Mouse (Mus musculus) C2C12 (cell line): ENCODE data around the gene Pax3.

Experiments
- CEBPB ChIP-seq: IDR thresholded peaks from one replicate; pipeline ENCODE4 v1.6.1; 2011; ENCODE audit warnings: low read depth, mild to moderate bottlenecking, control low read depth, moderate library complexity
- CTCF ChIP-seq: IDR thresholded peaks from one replicate; pipeline ENCODE4 v1.5.1; 2011; ENCODE audit not compliant: control insufficient read depth, insufficient read depth, insufficient read length
- FOSL1 ChIP-seq: IDR thresholded peaks from one replicate; pipeline ENCODE4 v1.8.0; 2011; ENCODE audit warnings: mild to moderate bottlenecking, low read length; ENCODE audit not compliant: poor library complexity, insufficient read depth, severe bottlenecking
- MAX ChIP-seq: IDR thresholded peaks from one replicate; pipeline ENCODE4 v1.6.1; 2011; ENCODE audit warnings: mild to moderate bottlenecking, control low read depth
- MYOD1 ChIP-seq: IDR thresholded peaks from one replicate; pipeline ENCODE4 v1.6.1; 2011; ENCODE audit warnings: low read depth; ENCODE audit not compliant: control insufficient read depth, insufficient read length
- USF1 ChIP-seq: IDR thresholded peaks from one replicate; pipeline ENCODE4 v1.6.1; 2011; ENCODE audit warnings: low read depth, mild to moderate bottlenecking, control low read depth, moderate library complexity

DNA sequence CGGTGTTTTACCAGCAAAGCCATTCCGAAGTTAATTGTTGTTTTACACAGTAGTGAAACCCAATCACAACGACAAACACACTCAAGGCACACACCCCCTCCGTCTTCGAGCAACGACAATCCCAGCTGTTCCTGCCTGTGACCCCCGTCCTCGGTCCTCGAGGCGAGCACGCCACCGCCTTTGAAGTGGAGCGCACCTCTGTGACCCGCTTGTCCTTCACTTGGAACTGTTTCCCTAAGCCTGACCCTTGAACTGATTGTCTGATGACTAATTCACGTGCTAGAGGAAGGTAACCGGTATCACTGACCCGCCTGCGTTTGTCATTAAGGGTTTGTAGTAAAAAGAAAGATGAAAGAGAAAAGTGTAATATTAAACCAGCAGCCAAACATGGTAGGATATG, 115.2 kb downstream of the Pax3 start:
- TF ChIP-seq USF1 (no peak), CTCF (no peak), MAX (no peak), FOSL1 (no peak), MYOD1 (no peak), CEBPB (no peak)
